Mouse (Mus musculus): ENCODE measurements at regions not wholly inside any gene's neighbourhood (a gene's known extent, or its start where the extent isn't known, plus 50 kb on each side); places are given as distances from the start of the nearest gene placed in this dataset.
A peak's percentile ranks its signal among the peaks of the same experiment; 100 is the strongest.

DNA sequence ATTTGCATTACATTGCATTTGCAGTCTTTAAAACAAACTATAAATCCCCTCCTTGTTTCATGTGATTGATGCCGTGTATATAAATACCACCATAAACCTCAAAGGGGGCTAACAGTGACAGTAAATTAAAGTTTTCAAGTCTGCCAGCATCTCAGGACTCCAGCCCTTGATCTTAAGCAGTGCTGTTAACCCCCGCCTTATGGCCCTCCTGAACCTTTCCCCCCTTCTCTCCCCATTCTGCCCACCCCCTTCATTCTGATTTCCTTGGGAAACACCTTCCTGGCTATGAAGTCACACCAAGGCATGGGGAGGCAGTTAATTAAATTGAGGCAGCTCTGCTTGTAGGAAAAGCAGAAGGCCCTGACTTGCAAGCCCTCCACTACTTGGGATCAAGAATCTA lies 302.5 kb upstream of the Nr2f2 start:
- H3K9me3 ChIP-seq: no peaks in the 10 kb centered on the region
- H3K4me3 ChIP-seq: no peak overlapping the region
- H3K27me3 ChIP-seq (ENCODE audit: insufficient read depth, poor library complexity, severe bottlenecking): no peaks in the 10 kb centered on the region
- no peaks in the 10 kb centered on the region for H3K36me3 ChIP-seq
- 0 out of 2 replicates have a peak, but pooled peaks cover 5% of the 10 kb centered on the region for H3K4me1 ChIP-seq (replicated peaks)
- H3K27ac ChIP-seq: peak overlapping the region; percentile 35
- DNase-seq (ENCODE audit: low spot score): no peak
- WGBS: 79% methylated on average over 2 of the region's 2 CpGs

DNA sequence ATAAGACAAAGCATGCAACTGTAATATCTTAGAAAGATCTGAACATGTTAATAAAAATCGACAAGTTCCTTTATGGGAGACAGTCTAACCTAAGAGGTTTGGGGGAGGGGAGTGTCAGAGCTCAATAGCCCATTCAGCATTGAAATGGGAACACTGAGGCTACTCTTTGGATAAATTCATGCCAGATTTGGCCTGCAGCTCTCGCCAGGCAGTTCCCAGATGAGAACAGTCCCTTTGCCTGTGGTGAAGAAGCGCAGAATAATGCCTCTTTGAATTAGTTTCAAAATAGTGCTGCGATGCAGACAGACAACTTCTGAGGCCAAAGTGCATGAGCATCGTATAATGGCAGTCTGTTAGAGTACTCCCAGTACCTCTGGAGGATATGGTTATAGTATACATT lies 293.6 kb upstream of the Nr2f2 start:
- Histone ChIP-seq H3K27ac (no peak overlapping the region), H3K27me3 (ENCODE audit: insufficient read depth, poor library complexity, severe bottlenecking) (no peaks in the 10 kb centered on the region), H3K4me3 (no peak overlapping the region)

DNA sequence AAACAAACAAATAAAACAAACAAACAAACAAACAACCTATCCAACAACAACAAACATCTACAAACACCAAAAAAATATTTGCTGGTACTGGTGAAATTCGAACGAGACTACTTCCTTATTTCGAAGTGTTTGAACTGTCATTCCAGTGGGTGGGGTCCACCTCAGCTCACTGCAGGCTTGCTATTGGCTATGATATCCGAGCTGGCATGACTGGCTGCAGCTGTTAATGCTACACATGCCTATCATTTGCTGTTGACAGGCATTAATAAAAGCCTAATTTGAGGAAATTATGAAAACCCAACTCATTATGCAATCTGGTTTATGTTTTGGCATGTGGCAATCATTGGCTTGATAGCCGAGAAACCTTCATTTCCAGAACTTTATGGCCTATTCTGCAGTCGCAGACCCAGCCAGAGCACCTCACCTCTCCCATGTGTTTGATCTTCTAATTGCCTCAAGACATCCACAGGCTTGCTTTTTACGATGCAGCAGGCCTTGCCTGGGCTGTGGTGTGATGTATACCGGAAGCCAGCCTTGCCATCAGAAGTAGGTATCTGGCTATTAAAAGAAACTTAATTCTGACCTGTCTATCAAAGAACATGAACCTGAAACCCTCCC lies 283.3 kb upstream of the Nr2f2 start:
- H3K27me3 ChIP-seq (ENCODE audit: insufficient read depth, poor library complexity, severe bottlenecking): no peaks in the 10 kb centered on the region
- no peaks in the 10 kb centered on the region for H3K4me1 ChIP-seq (replicated peaks)
- H3K36me3 ChIP-seq: no peaks in the 10 kb centered on the region
- no peak for DNase-seq (ENCODE audit: low spot score)
- 76% methylated on average over 8 of the region's 8 CpGs for WGBS
- H3K27ac ChIP-seq: no peak overlapping the region
- H3K9me3 ChIP-seq: no peaks in the 10 kb centered on the region
- H3K4me3 ChIP-seq: no peak overlapping the region

More for the DNA sequence above, 293.6 kb upstream of the Nr2f2 start:
- Histone ChIP-seq H3K9me3 (0 out of 2 replicates have a peak, but pooled peaks cover 6% of the 10 kb centered on the region), H3K36me3 (no peaks in the 10 kb centered on the region), H3K4me1 (replicated peaks) (peaks cover 4% of the 10 kb centered on the region)
- WGBS: 64% methylated on average over 5 of the region's 5 CpGs
- DNase-seq (ENCODE audit: low spot score): no peak

DNA sequence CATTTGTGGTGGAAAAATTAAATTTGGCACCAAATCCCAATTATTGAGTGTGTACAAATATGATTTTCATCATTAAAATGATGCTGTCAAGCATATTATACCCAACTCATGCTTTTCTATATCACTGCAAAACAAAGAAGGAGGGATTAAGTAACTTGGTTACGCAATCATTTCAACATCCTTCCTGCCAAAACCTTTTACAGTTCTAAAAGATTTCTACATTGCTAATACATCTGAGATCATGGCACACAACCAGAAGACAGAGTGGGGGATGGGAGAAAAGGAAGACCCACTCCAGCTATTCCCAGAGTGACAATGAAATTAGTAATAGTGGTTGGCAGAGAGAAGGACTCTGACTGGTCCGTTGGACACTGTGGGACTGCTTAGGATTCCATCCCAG lies 280.3 kb upstream of the Nr2f2 start:
- no peaks in the 10 kb centered on the region for H3K9me3 ChIP-seq
- no peaks in the 10 kb centered on the region for H3K27me3 ChIP-seq (ENCODE audit: insufficient read depth, poor library complexity, severe bottlenecking)
- H3K4me1 ChIP-seq (replicated peaks): peaks cover 16% of the 10 kb centered on the region
- no peak overlapping the region for H3K4me3 ChIP-seq
- H3K36me3 ChIP-seq: no peaks in the 10 kb centered on the region
- no peak for DNase-seq (ENCODE audit: low spot score)
- H3K27ac ChIP-seq: no peak overlapping the region
- WGBS: 88% methylated on average over 2 of the region's 2 CpGs

DNA sequence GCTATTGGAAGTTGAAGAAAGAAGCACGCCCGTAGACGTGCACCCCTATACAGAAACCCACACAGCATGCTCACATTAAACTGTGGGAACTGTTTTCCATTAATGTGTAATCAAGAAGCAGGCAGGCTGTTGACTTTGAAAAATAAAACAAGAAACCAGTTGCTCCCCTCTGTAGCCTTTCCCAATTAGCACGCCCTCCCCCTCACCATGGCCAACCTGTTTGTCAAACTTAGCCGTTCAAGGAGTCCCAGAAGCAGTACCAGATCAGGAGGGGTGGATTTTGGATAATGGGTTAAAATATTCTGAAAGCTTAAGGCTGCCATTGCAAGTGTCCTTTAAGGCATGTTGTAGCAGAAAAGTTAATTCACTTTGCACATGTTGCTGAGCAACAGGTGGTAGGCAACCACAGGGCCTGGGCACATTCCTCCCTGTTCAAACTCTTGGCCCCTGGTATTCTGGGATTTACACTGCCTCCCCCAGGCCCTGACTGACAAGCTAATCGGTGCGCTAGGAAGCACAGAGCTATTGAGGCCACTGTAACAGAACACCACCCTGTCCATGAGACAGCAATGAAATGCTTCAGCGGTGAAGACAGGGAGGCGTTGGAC lies 277.3 kb upstream of the Nr2f2 start:
- H3K4me3 ChIP-seq: no peak overlapping the region
- peaks cover 23% of the 10 kb centered on the region for H3K4me1 ChIP-seq (replicated peaks)
- H3K9me3 ChIP-seq: no peaks in the 10 kb centered on the region
- H3K36me3 ChIP-seq: no peaks in the 10 kb centered on the region
- 30% methylated on average over 9 of the region's 9 CpGs for WGBS
- H3K27me3 ChIP-seq (ENCODE audit: insufficient read depth, poor library complexity, severe bottlenecking): no peaks in the 10 kb centered on the region
- peak; percentile 63 for DNase-seq (ENCODE audit: low spot score)
- H3K27ac ChIP-seq: peak overlapping the region; percentile 41; the same call in 1 of the 2 replicates

DNA sequence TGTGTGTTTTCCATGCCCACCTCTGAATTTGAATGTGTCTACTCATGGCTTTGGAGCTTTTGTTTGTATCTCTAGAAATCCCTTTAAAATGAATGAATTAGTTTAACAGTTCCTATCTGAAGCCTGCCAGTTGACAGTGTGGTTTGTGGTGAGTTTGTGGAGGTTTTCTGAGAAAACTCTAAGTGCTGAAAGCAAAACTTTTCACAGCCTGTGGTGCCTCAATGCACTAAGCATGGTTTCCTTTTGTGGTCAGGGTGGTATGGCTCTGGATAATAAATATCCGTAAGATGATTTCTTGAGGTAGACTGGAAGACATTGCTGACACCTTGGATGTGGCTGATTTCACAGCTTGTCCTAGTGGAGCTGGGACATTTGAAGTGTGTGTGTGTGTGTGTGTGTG lies 276.5 kb upstream of the Nr2f2 start:
- H3K27me3 ChIP-seq (ENCODE audit: insufficient read depth, poor library complexity, severe bottlenecking): no peaks in the 10 kb centered on the region
- 94% methylated on average over 1 of the region's 1 CpGs for WGBS
- H3K27ac ChIP-seq: no peak overlapping the region
- no peaks in the 10 kb centered on the region for H3K36me3 ChIP-seq
- DNase-seq (ENCODE audit: low spot score): no peak
- no peak overlapping the region for H3K4me3 ChIP-seq
- peaks cover 23% of the 10 kb centered on the region for H3K4me1 ChIP-seq (replicated peaks)
- H3K9me3 ChIP-seq: no peaks in the 10 kb centered on the region

DNA sequence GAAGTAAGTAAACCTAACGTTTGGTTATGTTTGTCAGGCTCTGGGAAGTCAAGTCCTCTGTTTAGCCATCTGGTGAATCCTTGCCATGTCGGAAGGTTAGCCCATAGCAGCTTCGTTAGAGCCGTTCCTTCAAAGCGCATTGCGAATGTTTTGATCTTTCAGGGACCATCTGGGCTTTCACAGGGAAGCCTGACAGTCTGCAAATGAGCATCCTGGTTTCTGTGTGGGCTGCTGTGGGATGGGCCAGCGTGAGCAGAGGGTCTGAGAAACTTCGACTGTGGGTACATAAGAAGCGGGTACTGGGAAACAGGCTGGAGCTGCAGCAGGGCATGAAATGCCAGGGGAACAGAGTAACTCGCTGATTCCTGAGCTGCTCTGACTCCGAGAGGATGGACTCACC lies 274.7 kb upstream of the Nr2f2 start:
- H3K9me3 ChIP-seq: no peaks in the 10 kb centered on the region
- H3K4me3 ChIP-seq: no peak overlapping the region
- no peaks in the 10 kb centered on the region for H3K36me3 ChIP-seq
- peaks cover 27% of the 10 kb centered on the region for H3K4me1 ChIP-seq (replicated peaks)
- 59% methylated on average over 11 of the region's 11 CpGs for WGBS
- no peak for DNase-seq (ENCODE audit: low spot score)
- H3K27ac ChIP-seq: peak overlapping the region; percentile 0; the same call in 1 of the 2 replicates
- H3K27me3 ChIP-seq (ENCODE audit: insufficient read depth, poor library complexity, severe bottlenecking): no peaks in the 10 kb centered on the region

DNA sequence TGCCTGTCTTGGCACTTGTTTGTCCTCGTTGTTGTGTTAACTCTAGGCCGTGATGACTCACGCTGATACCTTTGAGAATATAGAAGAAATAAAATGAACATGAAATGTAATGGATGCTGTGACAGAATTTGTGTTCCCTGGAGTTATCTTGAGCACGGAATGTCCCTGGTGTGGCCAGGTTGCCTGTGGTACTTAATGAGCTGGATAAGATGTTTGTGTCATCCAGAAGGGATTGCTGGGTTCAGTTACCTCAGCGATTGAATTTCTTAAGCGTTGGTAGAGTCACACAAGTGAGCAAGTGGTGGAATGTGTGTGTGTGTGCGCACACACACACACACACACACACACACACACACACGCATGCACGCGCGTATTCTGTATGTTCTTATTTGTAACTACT lies 274.0 kb upstream of the Nr2f2 start:
- H3K4me3 ChIP-seq: no peak overlapping the region
- no peaks in the 10 kb centered on the region for H3K36me3 ChIP-seq
- 89% methylated on average over 11 of the region's 11 CpGs for WGBS

DNA sequence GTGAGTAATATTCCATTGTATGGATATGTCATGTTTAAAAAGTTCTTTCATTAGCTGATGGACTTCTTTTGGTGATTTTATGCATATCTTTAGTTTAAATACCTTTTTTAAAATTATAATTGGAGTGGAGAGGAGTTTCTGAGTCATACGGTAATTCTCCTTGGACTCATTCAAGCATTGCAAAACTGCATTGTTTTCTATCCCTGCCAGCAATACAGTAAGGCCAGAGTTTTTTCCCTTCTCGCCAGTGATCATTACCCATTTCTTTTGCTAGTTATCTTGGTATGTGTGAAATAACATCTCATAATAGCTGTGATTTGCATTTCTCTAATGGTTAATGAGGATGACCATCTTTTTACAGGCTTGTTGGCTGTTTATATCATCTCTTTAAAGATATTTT lies 271.6 kb upstream of the Nr2f2 start:
- Histone ChIP-seq H3K27ac (no peak overlapping the region), H3K9me3 (no peaks in the 10 kb centered on the region), H3K4me3 (no peak overlapping the region), H3K4me1 (replicated peaks) (peaks cover 28% of the 10 kb centered on the region), H3K36me3 (no peaks in the 10 kb centered on the region), H3K27me3 (ENCODE audit: insufficient read depth, poor library complexity, severe bottlenecking) (no peaks in the 10 kb centered on the region)
- WGBS: 73% methylated on average over 2 of the region's 2 CpGs
- no peak for DNase-seq (ENCODE audit: low spot score)

More for the DNA sequence above, 274.0 kb upstream of the Nr2f2 start:
- H3K27ac ChIP-seq: no peak overlapping the region
- DNase-seq (ENCODE audit: low spot score): no peak
- no peaks in the 10 kb centered on the region for H3K9me3 ChIP-seq
- peaks cover 27% of the 10 kb centered on the region for H3K4me1 ChIP-seq (replicated peaks)
- H3K27me3 ChIP-seq (ENCODE audit: insufficient read depth, poor library complexity, severe bottlenecking): no peaks in the 10 kb centered on the region

DNA sequence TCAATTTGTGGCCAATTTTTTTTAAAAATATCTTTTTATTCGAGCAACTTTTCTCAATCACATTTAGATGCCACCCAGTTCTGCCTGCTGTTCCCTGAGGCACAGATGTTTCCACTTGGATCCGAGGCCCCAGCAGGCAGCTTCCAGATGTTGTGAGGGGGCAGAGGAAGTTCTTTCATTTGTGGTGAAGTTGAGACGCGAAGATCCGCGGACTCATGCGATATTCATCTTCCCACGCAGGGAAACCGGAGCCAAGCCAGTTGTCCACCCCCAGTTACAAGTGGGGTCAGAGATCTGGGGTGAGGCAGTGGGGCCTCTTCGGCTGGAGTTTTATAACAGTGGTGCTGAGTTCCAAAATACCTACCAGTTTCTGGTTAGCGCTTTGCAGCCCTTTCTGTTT lies 267.5 kb upstream of the Nr2f2 start:
- H3K27ac ChIP-seq: peak overlapping the region; percentile 57; the same call in 1 of the 2 replicates

DNA sequence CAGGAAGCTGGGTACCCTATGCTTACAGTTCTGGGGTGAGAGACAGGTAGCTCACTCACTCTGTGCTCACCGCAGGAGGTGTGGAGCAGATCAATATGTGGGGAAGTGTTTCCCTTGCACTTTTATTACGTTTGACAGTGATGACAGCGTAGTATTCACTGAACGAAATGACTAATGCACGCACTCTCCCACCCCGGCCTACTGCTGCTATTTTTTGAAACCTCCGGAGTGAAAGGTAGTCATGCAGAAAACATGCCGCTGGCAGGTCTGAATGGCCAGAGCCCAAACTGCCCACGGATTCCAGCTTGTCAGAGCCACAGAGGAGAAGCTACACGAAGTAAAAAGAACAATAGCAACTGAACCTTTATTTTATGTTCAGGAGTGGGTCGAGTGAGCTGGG lies 267.0 kb upstream of the Nr2f2 start:
- Histone ChIP-seq H3K27ac (0 out of 2 replicates have a peak overlapping the region, but pooled peaks have one; percentile 57), H3K9me3 (no peaks in the 10 kb centered on the region), H3K4me1 (replicated peaks) (peaks cover 20% of the 10 kb centered on the region), H3K27me3 (ENCODE audit: insufficient read depth, poor library complexity, severe bottlenecking) (no peaks in the 10 kb centered on the region), H3K4me3 (no peak overlapping the region), H3K36me3 (no peaks in the 10 kb centered on the region)
- DNase-seq (ENCODE audit: low spot score): peak; percentile 15
- 18% methylated on average over 11 of the region's 11 CpGs for WGBS

More for the DNA sequence above, 267.5 kb upstream of the Nr2f2 start:
- H3K4me3 ChIP-seq: no peak overlapping the region
- no peaks in the 10 kb centered on the region for H3K36me3 ChIP-seq
- H3K9me3 ChIP-seq: no peaks in the 10 kb centered on the region
- WGBS: 48% methylated on average over 11 of the region's 11 CpGs
- H3K4me1 ChIP-seq (replicated peaks): peaks cover 20% of the 10 kb centered on the region
- DNase-seq (ENCODE audit: low spot score): peak; percentile 17
- H3K27me3 ChIP-seq (ENCODE audit: insufficient read depth, poor library complexity, severe bottlenecking): no peaks in the 10 kb centered on the region

DNA sequence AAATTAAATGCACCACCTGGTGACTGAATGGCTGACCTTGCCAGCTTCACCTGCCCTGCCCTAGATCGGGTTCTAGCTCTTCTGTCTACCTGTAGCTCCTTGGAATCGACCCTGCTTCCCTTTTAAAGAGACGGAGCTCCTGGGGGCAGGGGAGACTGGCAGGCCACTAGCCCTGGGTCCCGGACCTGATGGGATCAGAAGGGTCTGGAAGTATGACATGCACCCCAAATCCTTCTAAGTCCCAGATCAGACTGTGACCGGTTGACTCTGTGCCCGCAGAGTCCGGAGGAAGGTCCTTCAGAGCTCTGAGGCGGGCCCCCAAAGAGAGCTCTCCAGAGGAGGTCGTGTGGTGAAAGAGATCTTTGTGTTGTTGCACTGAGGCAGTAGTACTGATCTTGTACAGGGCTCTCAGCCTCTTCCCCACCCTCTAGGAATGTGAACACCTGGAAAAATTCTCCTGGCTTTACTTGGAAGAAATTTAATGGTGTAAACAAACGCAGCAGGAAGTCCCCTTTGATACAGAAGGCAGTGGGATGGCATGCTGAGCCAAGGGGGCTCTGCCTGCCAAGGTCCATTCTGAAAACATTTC lies 259.2 kb upstream of the Nr2f2 start:
- H3K4me3 ChIP-seq: peak overlapping the region; percentile 46
- H3K36me3 ChIP-seq: no peaks in the 10 kb centered on the region
- 3% methylated on average over 10 of the region's 10 CpGs for WGBS
- peaks cover 15% of the 10 kb centered on the region for H3K27me3 ChIP-seq (ENCODE audit: insufficient read depth, poor library complexity, severe bottlenecking)
- H3K4me1 ChIP-seq (replicated peaks): peaks cover 28% of the 10 kb centered on the region
- peak overlapping the region; percentile 81 for H3K27ac ChIP-seq
- no peaks in the 10 kb centered on the region for H3K9me3 ChIP-seq
- DNase-seq (ENCODE audit: low spot score): no peak
